Mouse (Mus musculus) kidney, embryonic 14.5 days (tissue): Measurements from ENCODE around the gene Pax5. TPM values are rescaled to one million over a fixed set of nuclear protein-coding genes. Genes with fewer than 3 reads are reported as not detected.
A peak's percentile ranks its signal among the peaks of the same experiment; 100 is the strongest.

Source experiments
- ATAC-seq: fragments of 200-750 bp; cut with Nextera tagmentation; 2 replicates; pipeline ENCODE4 v1.8.0; 2017; ENCODE audit warnings: moderate number of reproducible peaks, mild to moderate bottlenecking, moderate TSS enrichment, moderate library complexity; ENCODE audit not compliant: low FRiP score, low TSS enrichment
- H3K27ac ChIP-seq: fragments of 300-500 bp; sonication (generic); 2 replicates; pipeline ENCODE4 v1.5.1; 2014; ENCODE audit warnings: low read depth, mild to moderate bottlenecking, low read length, moderate library complexity, mixed read lengths
- H3K27me3 ChIP-seq: fragments of 300-500 bp; sonication (generic); 2 replicates; pipeline ENCODE4 v1.6.1; 2014; ENCODE audit warnings: mild to moderate bottlenecking, low read length; ENCODE audit not compliant: control insufficient read depth, insufficient read depth
- H3K36me3 ChIP-seq: fragments of 300-500 bp; sonication (generic); 2 replicates; pipeline ENCODE4 v1.6.1; 2014; ENCODE audit warnings: low read length, mixed read lengths; ENCODE audit not compliant: control insufficient read depth, insufficient read depth
- H3K4me1 ChIP-seq: fragments of 300-500 bp; sonication (generic); 2 replicates; pipeline ENCODE4 v1.6.1; 2014; ENCODE audit warnings: low read length, mixed read lengths; ENCODE audit not compliant: control insufficient read depth, insufficient read depth
- H3K4me2 ChIP-seq: fragments of 300-500 bp; sonication (generic); replicated peaks from 2 replicates; pipeline ENCODE4 v1.6.1; 2014; ENCODE audit warnings: low read depth, mild to moderate bottlenecking, low read length
- H3K4me3 ChIP-seq: fragments of 300-500 bp; sonication (generic); 2 replicates; pipeline ENCODE4 v1.5.1; 2014; ENCODE audit warnings: mild to moderate bottlenecking, low read length
- H3K9ac ChIP-seq: fragments of 300-500 bp; sonication (generic); 2 replicates; pipeline ENCODE4 v1.6.1; 2014; ENCODE audit warnings: low read depth, mild to moderate bottlenecking, low read length, moderate library complexity
- H3K9me3 ChIP-seq: fragments of 300-500 bp; sonication (generic); 2 replicates; pipeline ENCODE4 v1.6.1; 2016; ENCODE audit warnings: low read length; ENCODE audit not compliant: control insufficient read depth
- WGBS: fragments of 180-500 bp; shearing (Covaris S2); extraction: QIAGEN DNeasy Blood & Tissue Kit; methylation state at CpG from one replicate; pipeline ENCODE4 v1.1.7; 2014; 5-methylcytosine and 5-hydroxymethylcytosine counted together
- polyA plus RNA-seq: library from polyadenylated mRNA; unstranded; fragments of >200 nt; fragmentation: Nextera tagmentation; extraction: Ambion mirVana; gene quantifications from 2 replicates; pipeline ENCODE4 v1.2.1, GENCODE M21; 2014

The Pax5 gene
- polyA plus RNA-seq, 1 experiment from 2014 or later = 0.14 TPM

GRCm38 (mm10) chr4:44602257-44602801 lies 108.0 kb downstream of the Pax5 start:
- WGBS = 18% methylated on average over 4 of the region's 5 CpGs
- ATAC-seq = peak; percentile 57; the same call in 1 of the 2 replicates
- no peaks in the 10 kb centered on the region for H3K27me3 ChIP-seq
- peaks cover 8% of the 10 kb centered on the region; the same call in 1 of the 2 replicates for H3K4me1 ChIP-seq
- H3K4me2 ChIP-seq = no peak overlapping the region
- H3K4me3 ChIP-seq = no peak overlapping the region
- H3K9ac ChIP-seq = no peak overlapping the region
- H3K9me3 ChIP-seq = no peaks in the 10 kb centered on the region
- H3K36me3 ChIP-seq = no peaks in the 10 kb centered on the region
- H3K27ac ChIP-seq = no peak overlapping the region

DNA sequence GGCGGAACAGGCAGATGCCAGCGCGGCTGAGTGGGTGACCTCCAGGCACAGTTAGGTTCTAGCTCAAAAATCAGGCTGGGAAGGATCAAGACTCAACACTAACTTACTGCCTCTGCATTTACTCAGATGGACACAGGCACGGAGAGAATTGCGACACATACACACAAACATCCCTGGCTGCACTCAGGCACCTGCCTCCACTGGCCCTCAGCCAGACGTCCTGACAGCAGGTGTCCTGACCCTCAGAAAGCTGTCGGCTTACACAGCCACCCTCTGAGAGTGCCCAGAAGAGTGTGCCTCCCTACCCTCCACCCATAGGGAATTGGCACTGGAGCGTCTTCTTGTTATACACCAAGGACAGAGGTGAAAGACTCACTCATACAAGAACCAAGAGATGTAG lies 108.9 kb downstream of the Pax5 start:
- no peaks in the 10 kb centered on the region for H3K27me3 ChIP-seq
- H3K4me1 ChIP-seq = peaks cover 8% of the 10 kb centered on the region; the same call in 1 of the 2 replicates
- no peak overlapping the region for H3K9ac ChIP-seq
- no peaks in the 10 kb centered on the region for H3K36me3 ChIP-seq
- ATAC-seq = no peak
- no peak overlapping the region for H3K4me2 ChIP-seq
- H3K27ac ChIP-seq = no peak overlapping the region
- no peak overlapping the region for H3K4me3 ChIP-seq
- no peaks in the 10 kb centered on the region for H3K9me3 ChIP-seq
- 60% methylated on average over 8 of the region's 8 CpGs for WGBS

DNA sequence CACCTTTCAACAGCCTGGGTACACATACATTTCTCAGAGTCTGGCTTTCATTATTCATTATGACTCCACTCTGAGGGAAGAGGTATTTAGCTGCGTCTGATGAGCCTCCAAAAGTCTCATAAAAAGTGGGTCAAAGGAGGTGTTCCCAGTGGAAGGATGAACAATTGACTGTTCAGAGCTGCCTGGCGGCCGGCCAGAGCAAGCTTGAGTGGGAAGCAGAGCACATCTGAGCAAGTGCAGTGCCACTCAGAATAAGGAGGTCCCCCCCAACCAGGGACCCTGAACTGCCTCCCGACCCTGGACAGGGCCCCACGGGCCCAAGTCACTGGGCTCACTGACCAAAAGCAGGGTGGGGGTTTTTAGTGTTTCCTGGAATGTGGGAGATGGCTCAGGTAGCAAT lies 109.4 kb downstream of the Pax5 start:
- Histone ChIP-seq H3K27ac (no peak overlapping the region), H3K4me2 (no peak overlapping the region), H3K4me1 (peaks cover 8% of the 10 kb centered on the region; the same call in 1 of the 2 replicates), H3K9ac (no peak overlapping the region), H3K4me3 (no peak overlapping the region), H3K36me3 (no peaks in the 10 kb centered on the region), H3K27me3 (no peaks in the 10 kb centered on the region), H3K9me3 (no peaks in the 10 kb centered on the region)
- WGBS = 35% methylated on average over 5 of the region's 5 CpGs
- ATAC-seq = no peak

DNA sequence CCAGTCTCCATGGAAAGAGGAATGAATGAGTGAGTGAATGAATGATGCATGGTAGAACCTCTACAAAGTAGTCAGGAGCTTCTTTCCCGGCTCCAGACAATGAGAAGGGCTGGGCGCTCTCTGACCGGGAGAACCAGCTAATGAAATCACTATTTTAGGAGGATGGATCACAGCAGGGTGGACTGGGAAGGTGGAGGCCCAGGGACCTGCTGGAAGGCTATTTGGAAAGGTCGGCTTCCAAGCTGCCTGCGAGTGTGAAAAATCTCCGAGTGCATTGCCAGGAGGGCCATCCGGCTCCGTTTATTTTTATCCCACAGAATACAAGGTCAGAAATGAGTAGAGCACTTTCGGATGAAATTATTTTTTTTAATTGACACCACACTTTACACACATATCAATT lies 112.3 kb downstream of the Pax5 start:
- H3K9ac ChIP-seq = no peak overlapping the region
- ATAC-seq = no peak
- peaks cover 8% of the 10 kb centered on the region; the same call in 1 of the 2 replicates for H3K4me1 ChIP-seq
- H3K27me3 ChIP-seq = no peaks in the 10 kb centered on the region
- 79% methylated on average over 9 of the region's 9 CpGs for WGBS
- no peaks in the 10 kb centered on the region for H3K36me3 ChIP-seq
- no peaks in the 10 kb centered on the region for H3K9me3 ChIP-seq
- no peak overlapping the region for H3K27ac ChIP-seq
- no peak overlapping the region for H3K4me2 ChIP-seq
- H3K4me3 ChIP-seq = no peak overlapping the region

- H3K9ac ChIP-seq = no peak overlapping the region
- no peak overlapping the region for H3K4me2 ChIP-seq
- no peaks in the 10 kb centered on the region for H3K9me3 ChIP-seq
- no peaks in the 10 kb centered on the region for H3K4me1 ChIP-seq
- no peaks in the 10 kb centered on the region for H3K36me3 ChIP-seq
- WGBS = 89% methylated on average over 2 of the region's 2 CpGs
- no peak overlapping the region for H3K4me3 ChIP-seq
- no peak for ATAC-seq
- H3K27me3 ChIP-seq = no peaks in the 10 kb centered on the region
- no peak overlapping the region for H3K27ac ChIP-seq
These were observed 117.2 kb downstream of the Pax5 start for GRCm38 (mm10) chr4:44593091-44593490.

- Histone ChIP-seq H3K9ac (no peak overlapping the region), H3K9me3 (no peaks in the 10 kb centered on the region), H3K36me3 (no peaks in the 10 kb centered on the region), H3K4me1 (no peaks in the 10 kb centered on the region), H3K27me3 (no peaks in the 10 kb centered on the region), H3K27ac (no peak overlapping the region), H3K4me3 (no peak overlapping the region), H3K4me2 (no peak overlapping the region)
- 82% methylated on average over 4 of the region's 4 CpGs for WGBS
- no peak for ATAC-seq
These were observed 127.6 kb downstream of the Pax5 start for GRCm38 (mm10) chr4:44582687-44583086.

GRCm38 (mm10) chr4:44578591-44578990 lies 131.7 kb downstream of the Pax5 start:
- no peak for ATAC-seq
- H3K4me1 ChIP-seq = no peaks in the 10 kb centered on the region
- WGBS = 37% methylated on average over 5 of the region's 5 CpGs

DNA sequence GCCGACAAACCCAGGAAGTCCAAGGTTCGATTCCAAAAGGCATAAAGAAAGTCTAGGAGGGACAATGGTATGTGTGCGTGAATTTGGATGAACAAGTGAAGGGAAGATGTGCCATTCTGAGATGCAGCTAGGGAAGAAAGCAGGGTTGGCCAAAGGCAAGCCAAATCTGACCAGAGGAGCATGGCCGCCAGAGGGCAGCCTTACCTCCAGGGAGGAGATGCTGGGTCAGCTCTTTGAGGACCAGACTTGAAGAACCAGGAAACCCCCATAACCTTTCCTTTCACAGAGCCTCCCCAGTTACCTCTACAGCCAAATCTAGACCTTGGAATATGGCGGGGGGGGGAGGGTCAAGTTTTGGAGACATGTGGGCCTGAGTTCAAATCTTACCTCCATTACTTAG lies 133.0 kb downstream of the Pax5 start:
- H3K27ac ChIP-seq = no peak overlapping the region
- no peak for ATAC-seq
- no peak overlapping the region for H3K4me2 ChIP-seq
- no peaks in the 10 kb centered on the region for H3K9me3 ChIP-seq
- H3K27me3 ChIP-seq = no peaks in the 10 kb centered on the region
- 46% methylated on average over 5 of the region's 5 CpGs for WGBS
- no peak overlapping the region for H3K9ac ChIP-seq
- H3K4me1 ChIP-seq = no peaks in the 10 kb centered on the region
- H3K36me3 ChIP-seq = no peaks in the 10 kb centered on the region
- H3K4me3 ChIP-seq = no peak overlapping the region

More at GRCm38 (mm10) chr4:44578591-44578990, 131.7 kb downstream of the Pax5 start:
- no peak overlapping the region for H3K4me3 ChIP-seq
- H3K9ac ChIP-seq = no peak overlapping the region
- H3K9me3 ChIP-seq = no peaks in the 10 kb centered on the region
- H3K27ac ChIP-seq = no peak overlapping the region
- no peaks in the 10 kb centered on the region for H3K27me3 ChIP-seq
- no peak overlapping the region for H3K4me2 ChIP-seq
- no peaks in the 10 kb centered on the region for H3K36me3 ChIP-seq

- no peak for ATAC-seq
- Histone ChIP-seq H3K27me3 (no peaks in the 10 kb centered on the region), H3K36me3 (no peaks in the 10 kb centered on the region), H3K4me1 (no peaks in the 10 kb centered on the region), H3K4me3 (no peak overlapping the region), H3K27ac (no peak overlapping the region), H3K4me2 (no peak overlapping the region), H3K9me3 (no peaks in the 10 kb centered on the region), H3K9ac (no peak overlapping the region)
- WGBS = 43% methylated on average over 5 of the region's 5 CpGs
These were observed 133.5 kb downstream of the Pax5 start for GRCm38 (mm10) chr4:44576786-44577185.
